Mouse (Mus musculus) right cerebral cortex, postnatal 4 days (tissue): Measurements from ENCODE around the gene Mettl7a3.
"Not testable (repeated sequence)": the region's sequence is repeated elsewhere in the genome, so short reads cannot be mapped to it uniquely, and the experiment has no call there.

ENCODE experiments used
- DNase-seq: peaks from one replicate; pipeline ENCODE4 v3.0.0-alpha.2; 2022

Mettl7a3 gene

GRCm38 (mm10) chr15:100334629-100335028, at the start of gene Mettl7a3:
Gene Mettl7a3, plus strand, starts transcription at chr15:100334929.
- DNase-seq: no peak

- no peak for DNase-seq
Observed at GRCm38 (mm10) chr15:100288980-100289379, 45.7 kb upstream of the Mettl7a3 start.

DNA sequence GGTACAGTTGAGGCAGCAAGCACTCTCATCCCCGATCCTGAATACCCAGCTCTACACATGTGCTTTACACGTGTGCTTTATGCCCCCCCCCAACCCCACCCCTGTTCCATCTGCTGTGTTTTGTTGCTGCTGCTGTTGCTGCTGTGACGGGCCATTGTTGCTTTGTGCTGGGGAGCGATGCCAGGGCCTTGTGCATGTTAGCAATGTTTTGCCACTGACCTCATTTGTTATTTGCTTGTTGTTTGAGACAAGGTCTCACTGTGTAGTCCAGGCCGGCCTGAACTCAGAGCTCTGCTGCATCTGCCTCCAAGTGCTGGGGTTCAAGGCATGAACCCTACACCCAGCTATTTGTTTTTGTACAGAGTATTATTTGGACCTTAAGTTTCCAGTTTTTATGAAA, 43.9 kb upstream of the Mettl7a3 start:
- no peak for DNase-seq

DNA sequence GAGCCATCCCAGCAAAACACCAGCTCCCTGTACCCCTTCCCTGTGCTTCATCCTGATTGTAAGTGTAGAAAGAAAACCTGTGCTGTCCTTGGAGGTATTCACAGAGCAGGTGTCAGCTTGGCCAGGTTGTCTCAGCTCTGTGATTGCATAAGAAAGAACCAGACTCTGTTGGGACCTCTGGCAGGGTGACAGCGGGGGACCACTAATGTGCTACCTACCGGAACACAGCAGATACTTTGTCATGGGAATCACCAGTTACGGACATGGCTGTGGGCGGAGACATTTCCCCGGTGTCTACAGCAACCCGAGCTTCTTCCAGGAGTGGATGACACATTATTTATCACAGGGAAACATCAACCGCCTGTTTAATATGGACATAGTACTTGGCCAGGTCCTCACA, 42.4 kb upstream of the Mettl7a3 start:
- DNase-seq: no peak

GRCm38 (mm10) chr15:100297856-100298255, 36.9 kb upstream of the Mettl7a3 start:
- DNase-seq: no peak

GRCm38 (mm10) chr15:100300499-100300898, 34.2 kb upstream of the Mettl7a3 start:
- no peak for DNase-seq

DNA sequence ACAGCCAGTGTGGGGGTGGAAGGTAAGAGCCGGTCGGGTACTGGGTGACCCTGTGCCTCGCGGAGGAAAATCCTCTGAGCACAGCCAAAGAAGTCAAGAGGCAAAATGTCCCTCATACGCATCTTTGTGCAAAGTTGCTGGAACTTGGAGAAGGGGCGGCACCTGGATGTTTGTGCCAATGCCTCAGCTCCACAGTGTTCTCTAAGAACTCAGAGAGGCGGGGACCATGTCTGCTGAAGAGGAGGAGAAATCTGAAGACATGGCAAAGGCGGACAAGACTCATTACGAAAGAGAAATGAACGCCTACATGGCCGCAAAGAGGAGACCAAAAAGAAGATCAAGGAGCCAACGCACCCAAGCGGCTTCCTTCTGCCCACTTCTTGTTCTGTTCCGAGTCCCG, 33.2 kb upstream of the Mettl7a3 start:
- DNase-seq: no peak

DNA sequence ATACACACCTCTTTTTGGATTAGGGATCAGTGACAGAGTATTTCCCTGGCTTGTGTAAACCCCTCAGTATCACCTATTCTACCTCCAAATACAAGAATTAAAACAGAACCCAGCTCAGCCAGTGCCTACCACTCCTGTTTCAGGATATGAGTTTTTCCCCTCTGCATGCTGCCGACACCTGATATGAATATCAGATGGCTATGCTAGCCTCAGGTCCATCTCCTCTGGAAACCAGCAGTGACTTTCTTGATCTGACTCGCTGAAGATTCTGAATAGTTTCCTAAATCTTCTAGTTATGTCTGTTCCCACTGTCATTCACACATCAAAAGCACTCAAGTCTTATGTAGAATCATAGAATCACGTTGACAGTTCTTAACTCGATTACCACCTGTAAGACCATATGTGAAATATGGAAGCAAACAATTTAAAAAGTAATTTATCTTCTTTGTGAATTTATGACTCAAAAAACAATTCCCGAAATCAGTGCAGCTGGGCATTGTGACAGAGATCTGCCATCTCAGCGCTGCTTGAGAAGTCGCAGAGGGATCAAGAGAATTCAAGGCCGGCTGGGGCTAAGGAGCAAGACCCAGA, 31.2 kb upstream of the Mettl7a3 start:
- DNase-seq: no peak

- DNase-seq: peak; percentile 85
Observed at GRCm38 (mm10) chr15:100304019-100304991, 30.4 kb upstream of the Mettl7a3 start, which contains the start of gene Mettl7a1. Gene Mettl7a1, plus strand, starts transcription at chr15:100304140.

- no peak for DNase-seq
Observed at GRCm38 (mm10) chr15:100306201-100306600, 28.5 kb upstream of the Mettl7a3 start.

DNA sequence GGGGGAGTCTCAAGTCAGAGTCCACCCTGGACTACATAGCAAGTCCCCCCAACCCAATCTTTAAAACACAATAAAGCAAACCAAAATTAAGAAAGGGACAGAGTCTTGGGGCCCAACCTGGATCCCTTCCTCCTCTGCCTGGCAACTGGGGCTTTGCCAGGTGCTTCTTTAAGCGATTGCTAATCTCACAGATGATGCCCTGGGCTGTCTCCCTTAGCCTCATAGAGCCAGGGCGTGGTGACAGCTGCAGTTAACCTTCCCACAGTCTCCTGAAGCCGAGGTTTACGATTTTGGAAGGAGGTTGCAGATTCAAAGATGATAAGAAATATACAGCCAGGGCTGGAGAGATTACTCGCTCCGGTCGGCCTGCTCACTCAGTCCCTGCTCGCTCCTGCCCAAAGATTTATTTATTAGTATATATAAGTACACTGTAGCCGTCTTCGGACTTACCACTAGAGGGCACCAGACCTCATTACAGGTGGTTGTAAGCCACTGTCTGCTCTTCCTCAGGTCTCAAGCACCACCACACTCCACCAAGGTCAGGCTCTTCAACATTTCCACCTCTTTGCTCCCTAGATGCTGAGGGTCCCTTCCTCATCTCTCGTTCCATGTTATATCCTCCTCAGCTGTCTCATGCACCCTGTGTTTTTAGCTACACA, 27.2 kb upstream of the Mettl7a3 start:
- not testable (repeated sequence) for DNase-seq

DNA sequence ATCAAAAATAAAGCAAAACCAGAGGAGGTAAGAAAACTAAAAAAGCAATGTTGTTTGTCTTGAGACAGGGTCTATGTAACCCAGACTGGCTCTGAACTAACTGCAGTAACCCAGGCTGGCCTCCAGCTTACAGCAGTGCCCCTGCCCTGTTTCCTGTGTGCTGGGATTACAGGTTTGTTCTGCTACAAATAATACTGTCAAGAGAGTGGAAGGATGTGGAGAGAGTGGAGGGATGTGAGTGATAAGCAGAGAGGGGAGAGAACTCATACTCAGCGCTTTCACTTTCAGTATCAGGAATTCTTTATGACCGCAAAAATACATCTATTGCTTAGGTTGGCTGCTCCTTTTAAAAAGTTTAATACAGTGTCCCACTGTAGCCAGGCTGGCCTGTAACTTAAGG, 22.4 kb upstream of the Mettl7a3 start:
- no peak for DNase-seq

- DNase-seq: no peak
Observed at GRCm38 (mm10) chr15:100314448-100315145, 20.1 kb upstream of the Mettl7a3 start.

GRCm38 (mm10) chr15:100318014-100318671, 16.6 kb upstream of the Mettl7a3 start:
- DNase-seq: not testable (repeated sequence)

GRCm38 (mm10) chr15:100319884-100320283, 14.8 kb upstream of the Mettl7a3 start:
- no peak for DNase-seq

DNA sequence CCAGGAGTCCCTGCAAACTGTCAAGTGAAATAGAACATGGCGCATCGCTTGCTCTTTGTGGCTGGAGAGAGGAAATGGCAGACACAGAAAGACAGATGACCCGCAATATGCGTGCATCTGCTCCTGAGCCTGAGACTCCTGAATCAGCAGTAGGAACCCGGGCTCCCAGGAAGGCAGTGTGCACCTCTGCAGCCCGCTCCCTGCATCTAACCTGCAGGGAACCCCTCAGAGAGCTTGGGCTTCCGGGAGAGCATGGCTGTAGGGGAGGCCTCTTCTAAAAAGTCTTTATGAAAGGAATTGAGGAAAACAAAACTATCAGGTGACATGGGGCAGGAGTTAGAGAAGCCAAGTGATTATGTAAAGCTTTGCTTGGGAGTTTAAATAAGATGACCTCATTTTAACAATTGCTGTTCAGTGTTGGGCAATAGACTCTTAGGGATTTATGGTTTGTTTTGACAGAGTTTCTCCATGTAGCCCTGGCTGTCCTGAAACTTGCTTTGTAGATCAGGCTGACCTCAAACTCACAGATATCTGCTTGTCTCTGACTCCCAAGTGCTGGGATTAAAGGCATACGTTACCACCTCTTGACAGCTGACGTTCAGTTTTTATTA, 14.3 kb upstream of the Mettl7a3 start:
- no peak for DNase-seq

GRCm38 (mm10) chr15:100321134-100321533, 13.6 kb upstream of the Mettl7a3 start:
- no peak for DNase-seq

GRCm38 (mm10) chr15:100324021-100324591, 10.6 kb upstream of the Mettl7a3 start:
- DNase-seq: peak; percentile 14

DNA sequence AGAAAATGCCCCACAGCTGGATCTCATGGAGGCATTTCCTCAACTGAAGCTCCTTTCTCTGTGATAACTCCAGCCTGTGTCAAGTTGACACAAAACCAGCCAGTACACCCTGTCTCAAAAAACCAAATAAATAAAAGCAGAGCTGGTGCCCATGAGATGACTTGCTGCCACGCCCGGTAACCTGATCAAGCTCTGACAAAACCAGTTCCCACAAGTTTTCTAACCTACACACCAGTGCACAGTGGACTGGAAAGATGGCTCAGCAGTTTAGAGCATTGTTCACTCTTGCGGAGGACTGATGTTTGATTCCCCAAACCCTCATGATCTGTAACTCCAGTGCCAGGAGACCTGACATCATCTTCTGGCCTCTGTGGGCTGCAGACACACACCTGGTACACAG, 9.5 kb upstream of the Mettl7a3 start:
- DNase-seq: no peak

- not testable (repeated sequence) for DNase-seq
Observed at GRCm38 (mm10) chr15:100328089-100328488, 6.6 kb upstream of the Mettl7a3 start.

DNA sequence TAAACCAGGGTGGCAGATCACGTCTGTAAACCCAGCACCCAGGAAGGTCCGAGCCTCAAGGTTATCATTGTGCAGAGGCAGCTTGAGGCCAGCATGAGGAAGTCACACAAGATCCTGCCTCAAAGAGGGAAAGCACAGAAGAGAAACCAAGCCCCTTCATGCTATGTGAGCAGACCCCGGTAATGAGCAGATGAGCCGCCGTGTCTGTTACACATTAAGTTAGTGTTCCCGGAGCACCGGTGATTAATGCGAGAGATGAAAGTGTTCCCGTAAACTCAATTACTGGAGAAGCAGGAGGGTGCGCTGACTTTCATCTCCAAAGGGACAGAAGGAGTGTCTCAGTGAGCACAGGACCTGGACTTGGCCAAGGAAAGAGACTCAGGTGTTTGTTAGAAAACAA, 5.4 kb upstream of the Mettl7a3 start:
- not testable (repeated sequence) for DNase-seq
